Mouse (Mus musculus) lung, adult 2 months (tissue): ENCODE measurements around the gene Mboat2.

Experiments
- CTCF ChIP-seq: fragments of 200-500 bp; IDR thresholded peaks from 2 replicates; pipeline ENCODE4 v1.5.1; 2011; ENCODE audit warnings: mild to moderate bottlenecking, low read length, control low read depth; ENCODE audit not compliant: insufficient read depth
- POLR2A ChIP-seq: fragments of 200-500 bp; IDR thresholded peaks from 2 replicates; pipeline ENCODE4 v1.6.1; 2011; ENCODE audit warnings: low read depth, mild to moderate bottlenecking, control low read depth, low read length, borderline replicate concordance; ENCODE audit errors: extremely low read depth

- TF ChIP-seq POLR2A (no peak), CTCF (no peak)
Measured at GRCm38 (mm10) chr12:24944597-24944996, 113.9 kb downstream of the Mboat2 start.
